Mouse (Mus musculus) megakaryocyte, embryonic 14.5 days (primary cell): ENCODE results near the gene Rc3h1.

Experiments used
- FLI1 ChIP-seq: IDR thresholded peaks from 2 replicates; pipeline ENCODE4 v1.6.1; 2012; ENCODE audit warnings: low read length, inconsistent platforms, mixed read lengths
- GATA1 ChIP-seq: IDR thresholded peaks from 3 replicates; pipeline ENCODE4 v1.6.1; 2012; ENCODE audit warnings: mixed read lengths, low read length, inconsistent platforms, borderline replicate concordance

- TF ChIP-seq GATA1 (no peak), FLI1 (no peak)
Measured at GRCm38 (mm10) chr1:161005526-161005925, 99.3 kb downstream of the Rc3h1 start.
